Mouse (Mus musculus): ENCODE data around the gene Tinagl1. TPM values are rescaled to one million over a fixed set of nuclear protein-coding genes. Genes with fewer than 3 reads are reported as not detected.
A peak's percentile ranks its signal among the peaks of the same experiment; 100 is the strongest.

Tinagl1 gene
- total RNA-seq, 2 experiments from 2014 or later, result 10.5 to 19.5 TPM

DNA sequence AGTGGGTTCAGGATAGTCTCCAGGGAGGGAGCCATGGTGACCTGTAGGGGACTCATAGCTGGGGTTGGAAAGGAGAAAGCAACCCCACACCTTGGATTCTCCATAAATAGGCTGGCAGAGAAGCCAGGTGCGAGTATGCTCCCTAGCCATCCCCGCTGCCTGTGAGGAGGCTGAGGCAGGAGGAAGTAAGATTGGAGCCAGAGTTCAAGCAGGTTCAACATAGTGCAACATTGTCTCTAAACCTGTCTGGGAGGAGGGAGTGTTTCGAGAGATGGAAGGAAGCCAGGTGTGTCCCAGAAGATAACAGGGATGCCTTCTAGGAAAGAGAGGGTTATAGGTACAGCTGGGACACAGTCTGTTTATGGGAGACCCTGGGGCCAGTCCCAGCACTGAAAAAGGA lies 5.0 kb upstream of the Tinagl1 start:
- no peak for DNase-seq (ENCODE audit: low spot score in 2 of 2)

GRCm38 (mm10) chr4:130177536-130177935 lies 2.6 kb upstream of the Tinagl1 start:
- no peak for DNase-seq (ENCODE audit: low spot score in 2 of 2)

- DNase-seq (ENCODE audit: low spot score in 2 of 2), result no peak
Measured at GRCm38 (mm10) chr4:130177087-130177486, 2.2 kb upstream of the Tinagl1 start.

GRCm38 (mm10) chr4:130176156-130176720 lies 1.3 kb upstream of the Tinagl1 start:
- no peak for DNase-seq (ENCODE audit: low spot score in 2 of 2)

GRCm38 (mm10) chr4:130174335-130175031 lies 439 bp downstream of the Tinagl1 start:
- no peak for DNase-seq (ENCODE audit: low spot score in 2 of 2)

DNA sequence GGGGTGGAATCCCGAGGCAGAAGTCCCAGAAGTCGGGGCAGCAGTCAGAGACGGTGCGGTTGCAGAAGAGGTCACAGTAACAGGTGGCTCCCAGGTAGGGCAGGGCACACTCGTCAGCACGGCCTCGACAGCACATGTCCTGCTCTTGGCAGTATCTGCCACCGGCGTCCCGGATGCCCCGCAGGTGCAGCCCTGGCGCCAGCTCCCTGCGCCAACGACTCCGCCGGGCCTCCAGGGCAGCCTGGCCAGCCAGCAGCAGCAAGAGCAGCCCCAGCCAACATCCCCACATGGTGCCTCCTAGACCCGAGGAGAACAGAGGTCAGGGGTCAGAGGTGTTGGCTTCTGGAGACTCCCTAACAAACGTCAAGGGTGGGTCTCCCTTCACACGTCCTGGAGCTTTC lies 1.0 kb downstream of the Tinagl1 start:
- no peak for DNase-seq (ENCODE audit: low spot score in 2 of 2)

DNA sequence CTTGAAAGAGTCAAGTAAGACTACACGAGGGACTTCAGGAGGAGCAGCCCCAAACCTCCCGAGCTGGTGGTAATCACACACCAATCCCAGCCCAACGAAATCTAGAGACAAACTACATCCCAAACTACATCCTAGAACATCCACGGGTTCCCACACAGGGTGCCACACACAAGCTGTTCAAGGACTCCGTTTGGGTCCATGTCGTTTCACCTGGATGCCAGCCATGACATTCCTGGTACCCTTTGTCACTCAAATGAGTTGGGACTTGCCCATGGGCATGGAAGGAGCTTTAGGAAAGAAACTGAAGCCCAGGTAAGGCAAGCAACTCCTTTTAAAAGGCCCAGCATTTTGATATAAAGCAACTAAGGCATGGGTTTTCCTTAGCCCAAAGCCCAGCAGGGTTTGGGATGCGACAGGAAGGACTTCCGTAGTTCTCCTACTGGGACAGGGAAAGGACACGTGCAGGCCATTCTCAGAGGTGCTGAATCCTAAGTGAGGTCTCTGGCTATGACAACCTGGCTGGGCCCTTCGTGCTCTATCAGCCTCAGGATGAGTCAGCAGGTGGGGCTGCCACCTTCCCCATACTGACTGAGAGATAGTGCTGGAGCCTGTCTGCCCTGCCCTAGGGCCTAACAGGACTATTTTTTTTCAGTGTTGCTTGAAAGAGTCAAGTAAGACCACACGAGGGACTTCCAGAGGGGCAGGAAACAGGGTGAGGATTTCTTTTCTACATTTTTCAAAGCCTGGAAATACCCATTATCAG lies 1.7 kb downstream of the Tinagl1 start:
- DNase-seq (ENCODE audit: low spot score in 2 of 2), result no peak

GRCm38 (mm10) chr4:130171951-130172765 lies 2.8 kb downstream of the Tinagl1 start:
- DNase-seq (ENCODE audit: low spot score in 2 of 2), result no peak

DNA sequence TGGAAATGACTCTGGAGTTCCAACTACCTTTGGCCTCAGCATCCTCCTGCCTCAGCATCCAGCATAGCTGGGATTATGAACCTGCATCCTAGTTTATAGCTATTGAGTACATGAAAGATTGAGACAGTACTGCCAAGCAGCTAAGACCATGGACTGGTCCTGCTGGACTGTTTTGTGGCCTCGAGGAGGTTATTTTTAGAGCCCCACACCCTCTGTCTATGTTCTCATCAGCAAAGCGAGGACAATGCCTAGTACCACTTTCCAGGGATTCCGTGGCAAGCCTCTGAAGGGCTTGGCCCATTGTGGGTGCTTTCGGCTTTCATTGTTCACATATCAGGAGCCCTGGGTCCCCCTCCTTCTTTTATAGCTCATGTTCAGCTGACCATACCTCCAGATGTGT lies 4.6 kb downstream of the Tinagl1 start:
- DNase-seq (ENCODE audit: low spot score in 2 of 2), result no peak

- DNase-seq (ENCODE audit: low spot score in 2 of 2), result no peak
Measured at GRCm38 (mm10) chr4:130169411-130169971, 5.4 kb downstream of the Tinagl1 start.

DNA sequence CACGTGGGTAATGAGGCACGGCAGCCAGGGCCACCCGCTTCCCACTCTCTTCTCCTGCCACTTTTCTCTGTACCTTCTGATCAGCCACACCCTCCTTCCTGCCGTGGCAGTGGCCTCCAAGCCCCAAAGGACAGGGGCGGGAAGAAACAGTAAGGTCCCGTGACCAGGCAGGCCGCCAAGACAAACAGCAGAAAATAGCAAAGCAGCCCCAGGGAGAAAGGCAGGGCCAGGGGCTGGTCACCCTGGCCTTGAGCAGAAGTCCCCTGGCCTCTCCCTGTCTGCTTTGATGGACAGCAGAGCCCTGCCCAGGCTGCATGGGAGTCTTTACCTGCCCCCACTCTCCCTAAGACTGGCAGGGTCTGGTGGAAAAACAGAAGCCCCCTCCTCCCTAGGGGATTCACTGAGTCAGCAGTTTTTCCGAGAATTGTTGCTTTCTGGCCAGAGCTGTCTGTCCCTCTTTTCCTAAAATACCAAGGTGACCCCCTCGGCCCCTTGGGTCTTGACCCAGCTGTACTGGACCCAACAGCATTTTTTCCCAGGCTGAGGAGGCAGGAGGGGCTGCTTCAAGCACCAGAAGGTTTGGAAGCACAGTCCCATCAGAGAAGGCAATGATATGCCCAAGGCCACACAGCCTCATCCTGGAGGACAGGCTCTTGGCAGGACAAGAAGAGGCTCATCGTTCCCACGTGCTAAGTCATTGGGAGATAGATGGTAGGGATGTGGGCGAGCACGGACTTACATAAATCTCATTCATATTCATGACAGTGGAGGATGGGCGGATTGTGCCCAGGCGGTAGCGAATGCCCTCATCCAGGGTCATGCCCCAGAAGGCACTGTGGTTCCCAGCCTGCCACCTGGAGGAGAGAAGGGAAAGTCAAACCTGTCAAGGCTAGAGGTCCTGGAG lies 6.4 kb downstream of the Tinagl1 start:
- peak in 1 of 2 experiments; percentile 14 for DNase-seq (ENCODE audit: low spot score in 2 of 2)

GRCm38 (mm10) chr4:130167814-130168213 lies 7.1 kb downstream of the Tinagl1 start:
- no peak for DNase-seq (ENCODE audit: low spot score in 2 of 2)

- no peak for DNase-seq (ENCODE audit: low spot score in 2 of 2)
Measured at GRCm38 (mm10) chr4:130167321-130167720, 7.6 kb downstream of the Tinagl1 start.

GRCm38 (mm10) chr4:130166592-130166991 lies 8.3 kb downstream of the Tinagl1 start:
- no peak for DNase-seq (ENCODE audit: low spot score in 2 of 2)

GRCm38 (mm10) chr4:130166061-130166460 lies 8.9 kb downstream of the Tinagl1 start:
- DNase-seq (ENCODE audit: low spot score in 2 of 2), result no peak

GRCm38 (mm10) chr4:130164121-130164520 lies 10.8 kb downstream of the Tinagl1 start:
- DNase-seq (ENCODE audit: low spot score in 2 of 2), result no peak

DNA sequence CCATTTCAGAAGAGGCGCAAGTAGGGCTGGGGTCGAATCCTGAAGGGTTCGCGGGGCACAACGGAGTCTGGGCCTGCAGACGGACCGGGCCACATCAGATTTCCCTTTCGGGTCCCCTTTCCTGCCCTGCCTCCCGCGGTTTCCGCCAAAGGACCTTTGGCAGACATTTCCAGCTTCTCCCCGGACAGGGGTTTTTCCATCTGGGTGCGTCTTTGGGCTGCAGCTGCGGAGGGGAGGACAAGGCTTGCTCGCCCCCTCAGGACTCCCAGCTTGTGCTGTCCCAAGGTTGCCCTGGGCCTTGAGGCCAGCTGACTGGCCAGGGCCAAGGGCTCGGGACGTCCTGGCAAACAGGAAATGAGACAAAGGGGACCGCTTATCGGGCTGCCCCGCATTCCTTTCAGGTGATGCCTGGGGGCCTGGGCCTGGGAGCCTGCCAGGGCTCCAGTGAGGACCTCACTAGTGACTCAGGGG lies 11.5 kb downstream of the Tinagl1 start:
- no peak for DNase-seq (ENCODE audit: low spot score in 2 of 2)

DNA sequence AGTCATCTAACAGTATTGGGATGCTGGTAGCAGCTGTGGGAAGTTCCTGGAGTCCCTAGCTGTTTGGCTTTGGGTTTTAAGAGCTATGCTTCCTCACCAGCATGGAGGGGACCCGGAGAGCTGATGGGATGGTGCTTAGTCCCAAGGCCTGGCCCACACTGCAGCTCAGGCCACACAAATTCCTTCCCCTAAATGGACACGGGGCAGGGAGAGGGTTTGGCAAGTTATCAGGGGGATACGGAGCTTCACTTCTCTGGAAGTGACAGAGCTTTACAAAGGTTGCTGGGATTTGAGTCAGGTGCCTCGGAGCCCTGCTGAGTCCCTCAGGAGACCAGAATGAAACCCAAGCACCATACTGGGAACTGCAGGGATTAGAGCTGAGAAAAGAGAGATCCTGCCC lies 13.6 kb downstream of the Tinagl1 start:
- DNase-seq (ENCODE audit: low spot score in 2 of 2), result no peak

DNA sequence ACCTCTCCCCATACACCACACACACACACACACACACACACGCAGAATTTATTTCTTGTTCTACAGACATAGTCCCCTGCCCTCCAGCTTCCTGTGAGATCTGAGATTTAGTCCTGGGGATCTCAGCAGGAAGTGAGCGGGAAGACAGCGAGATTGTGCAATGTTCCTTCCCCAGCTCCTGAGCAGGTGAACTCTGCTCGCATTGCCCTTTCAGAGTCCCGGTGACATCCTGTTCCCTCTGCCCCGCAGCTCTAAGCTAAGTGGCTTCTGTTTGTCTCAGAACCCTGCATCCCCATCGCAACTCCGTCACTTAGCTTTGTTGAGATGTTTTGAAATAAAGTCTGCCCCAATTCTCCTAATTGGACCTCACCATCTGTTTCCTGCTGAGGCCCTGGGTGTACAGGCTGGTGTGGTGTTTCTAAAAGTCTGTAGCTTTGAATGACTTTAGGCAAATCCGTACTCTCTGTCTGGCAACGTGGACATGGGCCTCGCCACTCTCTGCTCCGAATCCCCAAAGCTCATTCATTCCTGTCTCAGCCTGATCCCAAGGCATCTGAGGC lies 18.0 kb downstream of the Tinagl1 start:
- DNase-seq (ENCODE audit: low spot score in 2 of 2), result no peak

DNA sequence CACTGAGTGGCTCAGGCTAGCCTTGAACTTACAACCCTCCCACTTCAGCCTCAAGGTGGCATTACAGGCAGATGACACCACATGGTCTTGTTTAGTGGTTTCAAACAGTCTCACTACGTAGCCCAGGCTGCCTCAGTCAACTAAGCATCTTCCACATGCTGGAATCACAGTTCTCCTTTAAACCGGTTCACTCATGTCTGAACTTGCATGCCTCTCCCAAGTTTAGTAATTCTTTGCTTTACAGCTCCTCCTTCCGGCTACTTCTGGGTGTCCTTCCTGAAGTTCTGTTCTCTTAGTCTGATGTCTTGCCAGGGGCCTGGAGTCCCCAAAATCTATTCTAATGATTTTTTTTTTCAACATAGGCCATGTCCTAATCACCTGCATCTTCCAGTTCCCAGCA lies 20.7 kb downstream of the Tinagl1 start:
- no peak for DNase-seq (ENCODE audit: low spot score in 2 of 2)

Measured in left cerebral cortex, adult 18-20 months (tissue).